Mouse (Mus musculus): ENCODE measurements around the gene Asb1.

Gene Asb1

DNA sequence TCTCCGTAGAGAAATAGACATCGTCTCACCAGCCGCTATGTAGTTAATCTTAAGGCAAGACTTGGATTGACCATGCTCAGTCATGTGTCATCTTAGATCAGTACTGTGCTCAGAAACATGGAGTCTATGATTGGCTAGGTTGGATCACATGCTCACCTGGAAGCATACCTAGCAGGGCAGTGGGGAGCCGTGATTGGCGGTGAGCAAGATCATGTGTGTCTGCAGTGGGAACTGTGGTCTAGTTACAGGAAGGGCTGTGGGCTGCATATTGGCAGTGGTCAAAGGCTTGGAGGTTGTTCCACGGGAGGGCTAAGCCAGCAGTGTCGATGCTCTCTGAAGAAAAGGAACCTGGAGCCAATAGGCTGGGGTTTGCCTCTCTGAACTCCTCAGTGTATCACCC is 66.4 kb downstream of the Asb1 start:
- DNase-seq (ENCODE audit: low spot score in 2 of 2): no peak

DNA sequence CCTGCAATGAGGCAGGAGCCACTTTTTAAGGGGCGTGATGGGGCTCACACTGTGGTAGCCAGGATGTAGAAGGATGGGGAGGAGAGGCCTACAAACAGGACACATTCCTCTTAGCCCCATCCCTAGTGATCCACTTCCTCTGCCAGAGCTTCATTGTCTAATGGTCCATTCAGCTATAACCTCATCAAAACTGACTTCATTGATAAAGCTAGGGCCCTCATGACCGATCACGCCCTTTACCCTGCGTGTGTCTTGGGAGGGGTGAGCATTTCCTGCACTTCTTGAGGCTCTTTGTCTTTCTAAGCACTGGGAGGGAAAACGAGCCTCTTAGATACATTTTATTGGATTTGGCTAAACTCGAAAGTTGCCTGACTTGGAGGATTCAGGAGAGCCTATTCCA is 66.8 kb downstream of the Asb1 start:
- no peak for DNase-seq (ENCODE audit: low spot score in 2 of 2)

All from right cerebral cortex, postnatal 10 days (tissue).